Mouse (Mus musculus): ENCODE data around the gene Gm17657. TPM values are rescaled to one million over a fixed set of nuclear protein-coding genes. Genes with fewer than 3 reads are reported as not detected.

Gm17657 gene
- polyA plus RNA-seq, 1 experiment = not detected

DNA sequence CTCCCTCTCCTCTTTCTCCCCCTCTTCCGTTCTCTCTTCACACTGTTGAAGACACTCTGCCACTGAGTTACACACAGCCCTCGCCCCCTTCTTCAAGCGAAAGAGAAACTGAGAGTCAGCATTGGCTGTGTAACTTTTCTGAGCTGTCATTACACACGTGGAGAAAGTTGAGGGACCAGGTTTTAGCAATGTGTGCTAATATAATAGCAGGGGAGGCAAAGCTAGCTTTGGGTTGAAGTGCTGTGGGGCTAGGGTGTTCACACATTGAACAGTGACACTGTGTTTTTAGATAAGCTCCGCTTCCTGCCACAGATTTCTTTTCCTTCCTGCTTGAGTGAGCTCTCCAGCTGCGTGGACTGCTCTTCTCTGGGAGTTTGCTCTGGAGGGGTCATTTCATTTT, 1.6 kb upstream of the Gm17657 start:
- Histone ChIP-seq H3K27ac (ENCODE audit: insufficient read depth, low read depth, low read length) (no peak overlapping the region), H3K4me3 (ENCODE audit: insufficient read depth, low read length) (no peak overlapping the region), H3K4me1 (ENCODE audit: control insufficient read depth, insufficient read depth, low read length) (peaks cover 20% of the 10 kb centered on the region)
- TF ChIP-seq POLR2A (IDR thresholded peaks at IDR 0.05; ENCODE audit: borderline replicate concordance, low read depth, low read length) (no peak), CTCF (IDR thresholded peaks at IDR 0.05; ENCODE audit: low read depth, low read length) (no peak)

DNA sequence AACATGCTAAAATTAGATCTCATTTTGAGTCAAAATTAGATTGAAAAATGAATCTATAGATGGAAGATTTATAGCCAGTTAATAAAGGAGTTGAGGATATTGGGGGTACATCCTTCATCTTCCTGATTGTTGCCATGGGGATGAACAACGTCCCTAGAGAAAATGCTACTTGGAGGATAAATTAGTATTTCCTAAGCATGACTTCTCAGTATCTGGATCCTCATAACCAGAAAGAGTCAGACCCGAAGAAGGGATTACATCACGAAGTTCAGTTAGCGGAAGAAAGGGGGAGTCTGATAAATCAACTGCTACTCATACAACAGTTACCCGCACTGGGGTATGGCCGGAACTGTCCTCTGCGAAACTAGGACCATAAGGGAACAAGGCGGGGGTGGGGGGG, 444 bp downstream of the Gm17657 start:
- Histone ChIP-seq H3K4me1 (ENCODE audit: control insufficient read depth, insufficient read depth, low read length) (peaks cover 20% of the 10 kb centered on the region), H3K4me3 (ENCODE audit: insufficient read depth, low read length) (no peak overlapping the region), H3K27ac (ENCODE audit: insufficient read depth, low read depth, low read length) (no peak overlapping the region)
- TF ChIP-seq POLR2A (IDR thresholded peaks at IDR 0.05; ENCODE audit: borderline replicate concordance, low read depth, low read length) = no peak
- TF ChIP-seq CTCF (IDR thresholded peaks at IDR 0.05; ENCODE audit: low read depth, low read length) = no peak

DNA sequence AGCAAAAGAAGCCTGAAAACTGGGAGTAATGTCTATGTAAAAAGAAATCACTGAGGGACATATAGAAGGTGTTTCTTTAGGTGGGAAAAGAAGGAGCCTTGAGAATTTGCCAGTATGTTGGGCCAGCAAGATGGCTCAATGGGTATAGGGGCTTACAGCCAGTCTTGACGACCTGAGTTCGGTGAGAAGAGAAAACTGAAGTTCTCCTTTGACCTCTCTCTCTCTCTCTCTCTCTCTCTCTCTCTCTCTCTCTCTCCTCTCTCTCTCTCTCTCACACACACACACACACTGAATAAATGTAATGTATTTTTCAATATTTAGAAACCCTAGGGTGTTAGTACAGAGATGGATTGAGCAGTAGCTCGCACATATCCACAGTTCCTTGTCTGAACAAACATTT, 944 bp downstream of the Gm17657 start:
- Histone ChIP-seq H3K27ac (ENCODE audit: insufficient read depth, low read depth, low read length) (no peak overlapping the region), H3K4me1 (ENCODE audit: control insufficient read depth, insufficient read depth, low read length) (peaks cover 20% of the 10 kb centered on the region), H3K4me3 (ENCODE audit: insufficient read depth, low read length) (no peak overlapping the region)
- TF ChIP-seq CTCF (IDR thresholded peaks at IDR 0.05; ENCODE audit: low read depth, low read length) (no peak), POLR2A (IDR thresholded peaks at IDR 0.05; ENCODE audit: borderline replicate concordance, low read depth, low read length) (no peak)

DNA sequence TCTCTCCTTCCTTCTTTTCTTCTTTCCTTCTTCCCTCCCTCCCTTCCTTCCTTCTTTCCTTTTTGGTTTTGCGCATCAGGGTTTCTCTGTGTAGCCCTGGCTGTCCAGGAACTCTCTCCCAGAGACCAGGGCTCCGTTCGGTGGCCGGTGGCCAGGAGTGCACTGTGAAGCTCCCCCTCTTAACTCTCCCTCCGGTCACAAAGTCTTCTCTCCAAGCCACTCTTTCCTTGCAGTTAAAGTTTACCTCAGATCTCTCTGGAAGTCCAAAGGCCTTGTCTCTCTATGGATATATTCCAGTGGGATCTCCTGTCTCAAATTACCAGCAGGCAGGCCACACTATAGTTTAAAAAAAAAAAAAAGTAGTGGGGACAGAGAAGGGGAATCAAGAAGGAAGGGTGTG, 4.2 kb downstream of the Gm17657 start:
- Histone ChIP-seq H3K27ac (ENCODE audit: insufficient read depth, low read depth, low read length) (no peak overlapping the region), H3K4me3 (ENCODE audit: insufficient read depth, low read length) (no peak overlapping the region), H3K4me1 (ENCODE audit: control insufficient read depth, insufficient read depth, low read length) (peaks cover 9% of the 10 kb centered on the region)
- TF ChIP-seq CTCF (IDR thresholded peaks at IDR 0.05; ENCODE audit: low read depth, low read length) (no peak), POLR2A (IDR thresholded peaks at IDR 0.05; ENCODE audit: borderline replicate concordance, low read depth, low read length) (no peak)

DNA sequence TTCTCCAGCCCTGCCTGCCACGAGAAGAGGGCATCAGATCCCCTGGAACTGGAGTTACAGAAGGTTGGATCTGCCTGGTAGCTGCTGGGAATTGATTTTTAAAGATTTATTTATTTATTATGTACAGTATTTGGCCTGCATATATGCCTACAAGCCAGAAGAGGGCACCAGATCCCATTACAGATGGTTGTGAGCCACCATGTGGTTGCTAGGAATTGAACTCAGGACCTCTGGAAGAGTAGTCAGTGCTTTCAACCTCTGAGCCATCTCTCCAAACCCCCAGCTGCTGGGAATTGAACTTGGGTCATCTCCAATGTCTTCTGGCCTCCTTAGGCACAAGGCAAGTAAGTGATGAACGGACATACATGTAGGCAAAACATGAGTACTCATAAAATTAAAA, 5.4 kb downstream of the Gm17657 start:
- TF ChIP-seq POLR2A (IDR thresholded peaks at IDR 0.05; ENCODE audit: borderline replicate concordance, low read depth, low read length) = no peak
- TF ChIP-seq CTCF (IDR thresholded peaks at IDR 0.05; ENCODE audit: low read depth, low read length) = no peak
- no peak overlapping the region for H3K27ac ChIP-seq (ENCODE audit: insufficient read depth, low read depth, low read length)
- peaks cover 7% of the 10 kb centered on the region for H3K4me1 ChIP-seq (ENCODE audit: control insufficient read depth, insufficient read depth, low read length)
- no peak overlapping the region for H3K4me3 ChIP-seq (ENCODE audit: insufficient read depth, low read length)

DNA sequence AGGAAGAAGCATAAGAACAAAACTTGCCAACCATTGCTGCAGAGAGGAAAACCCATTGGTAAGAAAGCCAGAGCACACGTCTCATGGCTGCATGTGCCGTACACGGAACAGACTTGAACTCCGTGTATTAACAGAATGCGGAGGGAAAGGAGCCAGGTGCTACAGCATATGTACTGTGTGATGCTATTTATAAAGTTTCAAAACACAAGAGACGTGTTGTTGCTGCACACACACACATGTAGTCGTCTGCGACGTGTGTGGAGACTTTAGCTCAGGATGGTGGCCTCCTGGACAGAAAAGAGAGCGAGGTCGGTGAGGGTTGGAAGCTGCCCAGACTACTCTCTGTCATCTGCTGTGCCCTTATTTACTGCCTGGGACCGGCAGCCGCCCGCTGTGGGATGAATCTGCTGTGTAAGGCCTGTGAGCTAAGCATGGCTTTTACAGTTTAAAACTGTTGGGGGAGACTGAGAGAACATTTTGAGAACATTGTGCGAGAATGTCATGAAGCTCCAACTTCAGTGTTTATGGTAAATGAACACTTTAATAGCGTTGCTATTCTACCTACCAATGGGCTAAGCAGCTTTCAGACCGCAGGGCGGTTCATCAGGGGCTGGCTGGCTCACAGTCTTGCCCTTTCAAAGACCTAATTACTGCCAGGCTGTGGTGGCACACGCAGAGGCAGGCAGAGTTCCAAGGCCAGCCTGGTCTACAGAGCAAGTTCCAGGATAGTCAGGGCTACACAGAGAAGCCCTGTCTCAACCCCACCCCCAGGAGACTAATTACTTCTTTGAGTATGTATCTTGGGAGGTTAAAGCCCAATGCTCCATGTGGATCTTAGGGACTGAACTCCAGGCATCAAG, 6.4 kb downstream of the Gm17657 start:
- no peak overlapping the region for H3K4me3 ChIP-seq (ENCODE audit: insufficient read depth, low read length)
- H3K27ac ChIP-seq (ENCODE audit: insufficient read depth, low read depth, low read length) = no peak overlapping the region
- no peak for TF ChIP-seq CTCF (IDR thresholded peaks at IDR 0.05; ENCODE audit: low read depth, low read length)
- TF ChIP-seq POLR2A (IDR thresholded peaks at IDR 0.05; ENCODE audit: borderline replicate concordance, low read depth, low read length) = no peak
- H3K4me1 ChIP-seq (ENCODE audit: control insufficient read depth, insufficient read depth, low read length) = no peaks in the 10 kb centered on the region

DNA sequence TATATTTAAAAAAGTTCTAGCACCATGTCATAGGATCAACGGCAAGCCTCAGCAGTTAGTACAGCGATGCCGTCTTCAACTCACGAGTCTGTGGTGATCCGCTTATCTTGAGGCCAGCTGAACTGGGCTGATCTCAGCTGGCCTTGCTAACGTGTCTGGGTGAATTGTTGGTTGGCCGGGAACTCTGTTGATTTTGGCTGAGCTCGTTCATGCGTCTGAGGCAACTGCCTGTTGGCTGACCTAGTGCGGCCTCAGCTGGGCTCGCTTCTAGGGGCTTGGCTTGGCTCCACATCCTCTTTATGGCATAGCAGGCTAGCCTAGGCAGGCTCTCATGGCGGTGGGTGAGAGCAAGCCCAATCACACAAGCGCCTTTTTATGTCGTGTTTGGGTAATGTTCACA, 8.0 kb downstream of the Gm17657 start:
- Histone ChIP-seq H3K4me1 (ENCODE audit: control insufficient read depth, insufficient read depth, low read length) (no peaks in the 10 kb centered on the region), H3K4me3 (ENCODE audit: insufficient read depth, low read length) (no peak overlapping the region), H3K27ac (ENCODE audit: insufficient read depth, low read depth, low read length) (no peak overlapping the region)
- TF ChIP-seq POLR2A (IDR thresholded peaks at IDR 0.05; ENCODE audit: borderline replicate concordance, low read depth, low read length) (no peak), CTCF (IDR thresholded peaks at IDR 0.05; ENCODE audit: low read depth, low read length) (no peak)

DNA sequence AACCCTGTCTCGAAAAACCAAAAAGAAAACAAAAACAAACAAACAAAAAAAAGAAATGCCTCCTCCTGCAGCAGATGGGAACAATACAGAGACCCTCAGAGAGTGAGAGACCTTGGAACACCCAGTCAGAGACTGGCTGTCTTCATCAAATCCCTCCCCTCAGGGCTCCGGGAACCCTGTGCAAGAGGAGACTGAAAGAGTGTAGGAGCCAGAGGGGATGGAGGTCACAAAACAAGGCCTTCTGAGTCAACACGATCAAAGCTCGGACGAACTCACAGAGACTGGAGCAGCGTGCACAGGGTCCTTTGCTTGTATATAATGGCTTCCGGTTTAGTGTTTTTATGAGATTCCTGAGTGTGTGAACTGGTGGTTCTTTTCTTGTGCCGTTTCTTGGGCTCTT, 9.0 kb downstream of the Gm17657 start:
- no peak overlapping the region for H3K4me3 ChIP-seq (ENCODE audit: insufficient read depth, low read length)
- no peak for TF ChIP-seq POLR2A (IDR thresholded peaks at IDR 0.05; ENCODE audit: borderline replicate concordance, low read depth, low read length)
- no peak for TF ChIP-seq CTCF (IDR thresholded peaks at IDR 0.05; ENCODE audit: low read depth, low read length)
- no peak overlapping the region for H3K27ac ChIP-seq (ENCODE audit: insufficient read depth, low read depth, low read length)
- H3K4me1 ChIP-seq (ENCODE audit: control insufficient read depth, insufficient read depth, low read length) = no peaks in the 10 kb centered on the region

DNA sequence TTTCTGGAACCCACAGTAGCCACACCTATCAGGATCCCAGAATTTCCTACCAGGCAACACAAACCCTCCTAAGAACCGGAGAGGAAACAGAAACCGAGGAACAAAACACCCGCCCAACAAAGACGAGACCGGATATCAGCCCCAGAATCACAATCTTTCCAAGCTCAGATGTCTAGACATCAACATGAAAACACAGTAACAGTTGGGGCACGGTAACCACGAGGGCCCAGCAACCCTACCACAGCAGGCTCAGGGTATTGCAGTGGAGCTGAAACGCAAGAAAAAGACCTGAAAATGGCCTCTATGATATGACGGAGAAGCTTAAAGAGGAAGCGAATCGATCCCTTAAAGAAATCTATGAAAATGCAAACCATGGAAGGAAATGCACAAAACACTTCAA, 15.6 kb downstream of the Gm17657 start:
- TF ChIP-seq POLR2A (IDR thresholded peaks at IDR 0.05; ENCODE audit: borderline replicate concordance, low read depth, low read length) = no peak
- no peak for TF ChIP-seq CTCF (IDR thresholded peaks at IDR 0.05; ENCODE audit: low read depth, low read length)
- Histone ChIP-seq H3K4me3 (ENCODE audit: insufficient read depth, low read length) (no peak overlapping the region), H3K4me1 (ENCODE audit: control insufficient read depth, insufficient read depth, low read length) (peaks cover 9% of the 10 kb centered on the region), H3K27ac (ENCODE audit: insufficient read depth, low read depth, low read length) (no peak overlapping the region)

DNA sequence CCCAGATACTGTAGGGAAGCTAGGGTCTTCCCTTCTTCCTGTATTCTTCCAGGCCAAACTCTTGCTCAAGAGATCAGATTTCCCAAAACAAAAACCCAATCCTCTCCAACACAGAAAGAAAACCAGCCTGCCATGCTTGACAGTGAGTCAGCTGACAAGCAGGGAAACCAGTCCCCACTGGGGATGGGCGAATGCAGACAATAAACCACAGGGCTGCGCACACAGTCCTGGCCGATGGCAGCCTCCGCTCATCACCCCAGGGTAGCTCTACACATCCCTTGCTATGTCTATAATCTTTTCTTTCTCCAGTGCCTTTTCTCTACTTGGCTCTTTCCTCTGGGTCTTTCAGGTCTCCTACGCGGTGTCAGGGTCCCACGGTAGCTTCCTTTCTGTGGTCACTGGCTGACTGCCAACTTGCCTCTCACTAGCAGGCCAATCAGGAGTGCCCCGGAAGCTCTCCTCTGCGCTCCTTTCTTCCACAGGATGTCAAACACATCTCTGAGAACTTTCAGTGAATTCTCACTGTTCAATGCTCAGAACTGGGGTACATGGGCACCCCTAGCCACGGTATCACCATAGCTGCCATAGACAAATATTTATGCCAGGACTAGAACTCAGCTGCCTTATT, 17.6 kb downstream of the Gm17657 start:
- no peak overlapping the region for H3K4me3 ChIP-seq (ENCODE audit: insufficient read depth, low read length)
- H3K27ac ChIP-seq (ENCODE audit: insufficient read depth, low read depth, low read length) = no peak overlapping the region
- TF ChIP-seq CTCF (IDR thresholded peaks at IDR 0.05; ENCODE audit: low read depth, low read length) (no peak), POLR2A (IDR thresholded peaks at IDR 0.05; ENCODE audit: borderline replicate concordance, low read depth, low read length) (no peak)
- peaks cover 9% of the 10 kb centered on the region for H3K4me1 ChIP-seq (ENCODE audit: control insufficient read depth, insufficient read depth, low read length)

Data from bone marrow macrophage, adult 2 months (primary cell).